Mouse (Mus musculus) midbrain, embryonic 10.5 days (tissue): Measurements from ENCODE around the gene Kat7. TPM values are rescaled to one million over a fixed set of nuclear protein-coding genes. Genes with fewer than 3 reads are reported as not detected.

Source experiments
- DNase-seq: peaks from one replicate; pipeline ENCODE4 v3.0.0-alpha.2; 2017; ENCODE audit warnings: low spot score
- H3K27ac ChIP-seq: fragments of 300-500 bp; sonication (generic); replicated peaks from 2 replicates; pipeline ENCODE4 v1.5.1; 2016; ENCODE audit warnings: mild to moderate bottlenecking
- H3K27me3 ChIP-seq: fragments of 300-500 bp; sonication (generic); 2 replicates; pipeline ENCODE4 v1.6.1; 2016; ENCODE audit warnings: low read depth, mild to moderate bottlenecking; ENCODE audit not compliant: poor library complexity, severe bottlenecking
- H3K36me3 ChIP-seq: fragments of 300-500 bp; sonication (generic); 2 replicates; pipeline ENCODE4 v1.6.1; 2016; ENCODE audit warnings: mild to moderate bottlenecking, moderate library complexity
- H3K4me1 ChIP-seq: fragments of 300-500 bp; sonication (generic); 2 replicates; pipeline ENCODE4 v1.6.1; 2016
- H3K4me3 ChIP-seq: fragments of 300-500 bp; sonication (generic); 2 replicates; pipeline ENCODE4 v1.5.1; 2016; ENCODE audit warnings: mild to moderate bottlenecking, moderate library complexity
- H3K9me3 ChIP-seq: fragments of 300-500 bp; sonication (generic); replicated peaks from 2 replicates; pipeline ENCODE4 v1.6.1; 2016; ENCODE audit warnings: mild to moderate bottlenecking
- WGBS: fragments of 180-500 bp; shearing (Covaris S2); methylation state at CpG from one replicate; pipeline ENCODE4 v1.1.7; 2016; 5-methylcytosine and 5-hydroxymethylcytosine counted together
- polyA plus RNA-seq: library from polyadenylated mRNA; unstranded; fragments of >200 nt; fragmentation: Nextera tagmentation; extraction: Ambion mirVana; gene quantifications from 2 replicates; pipeline ENCODE4 v1.2.1, GENCODE M21; 2016

The Kat7 gene
- polyA plus RNA-seq, 1 experiment from 2014 or later, result 91.6 TPM

GRCm38 (mm10) chr11:95299886-95300285 lies 10.2 kb downstream of the Kat7 start:
- Histone ChIP-seq H3K36me3 (peaks cover 93% of the 10 kb centered on the region), H3K9me3 (no peaks in the 10 kb centered on the region), H3K27ac (no peak overlapping the region), H3K4me1 (no peaks in the 10 kb centered on the region), H3K4me3 (no peak overlapping the region), H3K27me3 (no peaks in the 10 kb centered on the region)
- WGBS, result 96% methylated on average over 12 of the region's 12 CpGs
- DNase-seq, result no peak

DNA sequence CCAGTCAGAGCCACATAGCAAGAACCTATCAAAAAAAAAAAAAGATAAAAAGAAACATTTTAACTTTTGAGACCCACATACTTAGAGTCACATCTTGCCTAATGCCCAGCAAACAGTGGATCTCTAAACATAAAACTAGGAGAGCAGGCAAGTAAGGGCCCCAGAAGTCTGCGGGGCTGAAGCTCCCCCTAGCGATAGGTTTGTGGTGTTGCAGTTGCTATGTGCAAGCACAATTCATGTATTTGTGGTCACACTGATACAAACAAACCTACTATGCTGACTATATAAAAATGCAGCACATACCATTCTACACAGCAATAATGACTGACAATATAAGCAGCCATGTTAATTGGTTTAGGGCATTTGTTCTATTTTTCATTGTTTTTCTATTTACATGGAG lies 11.9 kb downstream of the Kat7 start:
- H3K4me1 ChIP-seq, result no peaks in the 10 kb centered on the region
- no peaks in the 10 kb centered on the region for H3K9me3 ChIP-seq
- DNase-seq, result peak; percentile 30
- no peak overlapping the region for H3K4me3 ChIP-seq
- H3K27me3 ChIP-seq, result no peaks in the 10 kb centered on the region
- H3K27ac ChIP-seq, result no peak overlapping the region
- 21% methylated on average over 2 of the region's 2 CpGs for WGBS
- peaks cover 93% of the 10 kb centered on the region for H3K36me3 ChIP-seq

- Histone ChIP-seq H3K36me3 (peaks cover 93% of the 10 kb centered on the region), H3K4me3 (no peak overlapping the region), H3K9me3 (no peaks in the 10 kb centered on the region), H3K27ac (no peak overlapping the region), H3K4me1 (no peaks in the 10 kb centered on the region), H3K27me3 (no peaks in the 10 kb centered on the region)
- no peak for DNase-seq
- WGBS, result 93% methylated on average over 13 of the region's 13 CpGs
These were observed 14.3 kb downstream of the Kat7 start for GRCm38 (mm10) chr11:95295736-95296135.

- no peaks in the 10 kb centered on the region for H3K27me3 ChIP-seq
- H3K9me3 ChIP-seq, result no peaks in the 10 kb centered on the region
- H3K36me3 ChIP-seq, result peaks cover 93% of the 10 kb centered on the region
- no peak overlapping the region for H3K4me3 ChIP-seq
- DNase-seq, result no peak
- no peak overlapping the region for H3K27ac ChIP-seq
- 92% methylated on average over 8 of the region's 8 CpGs for WGBS
- H3K4me1 ChIP-seq, result no peaks in the 10 kb centered on the region
These were observed 16.9 kb downstream of the Kat7 start for GRCm38 (mm10) chr11:95293017-95293624.

- H3K36me3 ChIP-seq, result peaks cover 93% of the 10 kb centered on the region
- WGBS, result 88% methylated on average over 4 of the region's 4 CpGs
- H3K4me3 ChIP-seq, result no peak overlapping the region
- no peak overlapping the region for H3K27ac ChIP-seq
- no peaks in the 10 kb centered on the region for H3K27me3 ChIP-seq
- DNase-seq, result no peak
- H3K9me3 ChIP-seq, result no peaks in the 10 kb centered on the region
- no peaks in the 10 kb centered on the region for H3K4me1 ChIP-seq
These were observed 18.0 kb downstream of the Kat7 start for GRCm38 (mm10) chr11:95291998-95292397.

DNA sequence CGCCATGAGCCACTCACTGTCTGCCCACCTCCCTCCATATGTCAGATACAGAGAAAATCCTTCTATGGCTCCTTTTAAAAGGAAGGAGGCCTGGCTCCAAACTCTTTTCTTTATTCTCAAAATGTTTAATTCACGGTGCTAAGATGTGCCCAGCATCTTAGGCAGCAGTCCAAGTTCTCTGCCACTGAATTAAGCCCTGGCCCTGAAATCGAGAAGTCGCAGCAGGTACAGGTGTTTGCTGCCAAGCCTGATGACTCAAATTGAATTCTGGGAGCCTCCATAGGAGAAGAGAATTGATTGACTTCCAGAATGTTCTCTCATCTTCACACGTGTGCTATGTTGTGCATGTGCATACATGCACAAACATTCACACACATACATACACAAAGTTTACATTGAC lies 27.7 kb downstream of the Kat7 start:
- WGBS, result 96% methylated on average over 5 of the region's 5 CpGs
- no peaks in the 10 kb centered on the region for H3K9me3 ChIP-seq
- no peak for DNase-seq

GRCm38 (mm10) chr11:95279061-95279659 lies 30.9 kb downstream of the Kat7 start:
- no peaks in the 10 kb centered on the region for H3K9me3 ChIP-seq
- peaks cover 100% of the 10 kb centered on the region for H3K36me3 ChIP-seq
- no peaks in the 10 kb centered on the region for H3K4me1 ChIP-seq
- no peak for DNase-seq
- no peaks in the 10 kb centered on the region for H3K27me3 ChIP-seq
- no peak overlapping the region for H3K27ac ChIP-seq
- no peak overlapping the region for H3K4me3 ChIP-seq
- WGBS, result 90% methylated on average over 4 of the region's 4 CpGs

More for the DNA sequence above, 27.7 kb downstream of the Kat7 start:
- Histone ChIP-seq H3K36me3 (peaks cover 100% of the 10 kb centered on the region), H3K4me1 (no peaks in the 10 kb centered on the region), H3K4me3 (no peak overlapping the region), H3K27ac (no peak overlapping the region), H3K27me3 (no peaks in the 10 kb centered on the region)

GRCm38 (mm10) chr11:95276056-95276455 lies 34.0 kb downstream of the Kat7 start:
- DNase-seq, result no peak
- 92% methylated on average over 6 of the region's 6 CpGs for WGBS
- Histone ChIP-seq H3K27ac (no peak overlapping the region), H3K9me3 (no peaks in the 10 kb centered on the region), H3K4me1 (no peaks in the 10 kb centered on the region), H3K27me3 (no peaks in the 10 kb centered on the region), H3K36me3 (peaks cover 100% of the 10 kb centered on the region), H3K4me3 (no peak overlapping the region)

GRCm38 (mm10) chr11:95274613-95275012 lies 35.4 kb downstream of the Kat7 start:
- Histone ChIP-seq H3K9me3 (no peaks in the 10 kb centered on the region), H3K4me1 (no peaks in the 10 kb centered on the region), H3K27ac (no peak overlapping the region), H3K27me3 (no peaks in the 10 kb centered on the region), H3K4me3 (no peak overlapping the region), H3K36me3 (peaks cover 100% of the 10 kb centered on the region)
- no peak for DNase-seq
- 91% methylated on average over 3 of the region's 3 CpGs for WGBS

DNA sequence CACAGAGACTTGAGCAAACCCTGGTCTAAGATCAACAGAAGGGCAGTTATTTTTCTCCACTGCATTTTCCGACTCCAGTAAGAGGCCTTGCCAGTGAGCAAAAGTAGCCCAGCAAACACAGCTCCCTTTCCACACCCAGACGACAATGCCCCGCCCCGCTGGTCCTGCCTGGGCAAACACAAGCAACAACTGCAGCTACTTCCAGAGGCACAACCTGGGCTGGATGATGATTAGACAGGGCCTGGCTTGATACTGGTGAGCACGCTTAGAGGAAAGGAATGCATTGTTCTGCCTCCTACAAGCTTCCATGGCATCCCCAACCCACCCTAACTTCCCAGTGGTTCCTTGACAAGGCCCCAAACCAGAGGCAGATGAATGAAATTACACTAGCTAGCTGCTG lies 36.4 kb downstream of the Kat7 start:
- 91% methylated on average over 5 of the region's 5 CpGs for WGBS
- no peaks in the 10 kb centered on the region for H3K27me3 ChIP-seq
- no peak for DNase-seq
- no peaks in the 10 kb centered on the region for H3K4me1 ChIP-seq
- no peak overlapping the region for H3K4me3 ChIP-seq
- peaks cover 100% of the 10 kb centered on the region for H3K36me3 ChIP-seq
- H3K27ac ChIP-seq, result no peak overlapping the region
- no peaks in the 10 kb centered on the region for H3K9me3 ChIP-seq

DNA sequence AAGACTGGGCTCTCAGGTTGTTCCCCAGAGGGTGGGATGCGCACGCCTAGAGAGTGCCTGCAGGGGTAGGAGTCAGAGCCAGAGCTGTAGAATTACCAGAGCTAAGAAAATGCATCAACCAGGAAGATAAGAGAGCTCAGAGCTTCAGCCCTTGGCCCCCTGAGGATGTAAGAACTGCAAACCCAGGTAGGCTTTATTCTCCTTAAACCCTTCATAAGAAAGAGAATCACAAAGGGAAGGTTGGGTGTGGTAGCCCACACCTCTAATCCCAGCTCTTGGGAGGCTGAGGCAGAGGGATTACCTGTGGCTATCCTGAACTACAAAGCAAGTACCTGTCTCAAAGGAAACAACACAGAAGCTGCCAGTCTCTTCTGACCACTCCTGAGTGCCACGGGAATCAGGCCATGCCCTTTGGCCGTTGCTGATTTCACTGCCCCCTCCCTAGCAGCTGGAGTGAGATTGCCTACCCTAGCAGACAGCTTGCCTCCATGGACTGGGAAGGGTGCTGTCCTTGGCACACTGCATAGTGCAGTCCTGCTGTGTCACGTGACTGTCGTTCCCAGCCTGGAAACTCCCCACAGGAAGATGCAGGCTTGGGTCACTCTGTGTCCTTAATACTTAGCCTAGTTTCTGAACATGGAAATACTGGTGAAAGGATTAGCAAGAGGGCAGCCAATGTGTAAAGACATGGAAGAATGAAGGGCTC lies 43.4 kb downstream of the Kat7 start:
- no peak for DNase-seq
- H3K27me3 ChIP-seq, result peaks cover under 1% of the 10 kb centered on the region; the same call in 1 of the 2 replicates
- WGBS, result 46% methylated on average over 6 of the region's 6 CpGs
- peaks cover 39% of the 10 kb centered on the region for H3K4me1 ChIP-seq
- H3K27ac ChIP-seq, result no peak overlapping the region
- H3K36me3 ChIP-seq, result peaks cover 34% of the 10 kb centered on the region
- no peak overlapping the region for H3K4me3 ChIP-seq
- H3K9me3 ChIP-seq, result no peaks in the 10 kb centered on the region

DNA sequence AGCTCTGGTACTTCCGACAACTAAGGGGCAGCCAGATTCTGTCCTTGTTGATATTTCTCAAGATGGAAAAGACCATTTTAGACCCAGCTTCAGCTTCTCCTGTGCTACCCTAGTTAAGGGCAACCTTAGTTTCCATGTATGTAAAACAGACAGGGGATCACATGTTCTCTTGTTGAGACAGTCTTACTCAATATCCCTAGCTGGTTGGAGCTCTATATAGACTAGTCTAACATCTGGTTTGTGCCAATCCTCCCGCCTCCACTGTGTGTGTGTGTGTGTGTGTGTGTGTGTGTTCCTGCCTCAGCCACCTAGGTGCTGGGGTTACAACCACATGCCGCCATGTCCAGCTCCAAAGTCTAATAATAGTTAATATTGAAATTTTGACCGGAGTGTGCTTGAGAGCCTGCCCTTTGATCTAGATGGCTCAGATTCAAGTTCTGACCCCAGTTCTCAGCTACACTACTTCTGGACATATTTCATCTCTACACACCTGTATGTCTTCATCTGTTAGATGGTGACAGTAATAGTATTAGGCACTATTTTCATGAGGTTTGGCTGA lies 45.5 kb downstream of the Kat7 start:
- Histone ChIP-seq H3K27me3 (peaks cover 20% of the 10 kb centered on the region; the same call in 1 of the 2 replicates), H3K9me3 (no peaks in the 10 kb centered on the region), H3K4me1 (peaks cover 43% of the 10 kb centered on the region), H3K27ac (peak overlapping the region; percentile 81), H3K36me3 (peaks cover 12% of the 10 kb centered on the region), H3K4me3 (peak overlapping the region; percentile 20; the same call in 1 of the 2 replicates)
- WGBS, result 56% methylated on average over 4 of the region's 4 CpGs
- DNase-seq, result no peak
